Mouse (Mus musculus) MEL (cell line): ENCODE measurements around the gene Rpl37a. TPM values are rescaled to one million over a fixed set of nuclear protein-coding genes. Genes with fewer than 3 reads are reported as not detected.

Source experiments
- DNase-seq: peaks from one replicate; pipeline ENCODE4 v3.0.0; 2011; ENCODE audit warnings: low read depth, low spot score
- H3K27ac ChIP-seq: 2 replicates; pipeline ENCODE4 v1.5.1; 2012; ENCODE audit warnings: low read depth, mild to moderate bottlenecking, control low read depth, low read length, moderate library complexity; ENCODE audit not compliant: control insufficient read depth
- H3K27me3 ChIP-seq, 2 experiments: fragments of 150-350 bp in 1 of 2; sonication (generic) in 1 of 2; 2 replicates each; pipeline ENCODE4 v1.6.1; 2012; ENCODE audit warnings: low read length in 2 of 2, mild to moderate bottlenecking in 2 of 2, improper control_type of control experiment in 1 of 2, moderate library complexity in 1 of 2; ENCODE audit not compliant: insufficient read depth in 2 of 2, control insufficient read depth in 1 of 2
- H3K36me3 ChIP-seq, 2 experiments: 2 replicates each; pipeline ENCODE4 v1.6.1; 2012 to 2014; ENCODE audit warnings: low read length in 2 of 2, improper control_type of control experiment in 1 of 2, inconsistent platforms in 1 of 2, mild to moderate bottlenecking in 1 of 2; ENCODE audit not compliant: insufficient read depth in 2 of 2, control insufficient read depth in 1 of 2
- H3K4me1 ChIP-seq, 2 experiments: fragments of 150-350 bp in 1 of 2; sonication (generic) in 1 of 2; 2 replicates each; pipeline ENCODE4 v1.6.1; 2012; ENCODE audit warnings: low read length in 2 of 2, improper control_type of control experiment in 1 of 2, mild to moderate bottlenecking in 1 of 2; ENCODE audit not compliant: insufficient read depth in 2 of 2, control insufficient read depth in 1 of 2
- H3K4me3 ChIP-seq, 2 experiments: fragments of 150-350 bp in 1 of 2; sonication (generic) in 1 of 2; 2 replicates each; pipeline ENCODE4 v1.5.1; 2012; ENCODE audit warnings: low read depth in 2 of 2, low read length in 2 of 2, mild to moderate bottlenecking in 2 of 2, moderate library complexity in 2 of 2, control low read depth in 1 of 2, improper control_type of control experiment in 1 of 2; ENCODE audit not compliant: control insufficient read depth in 1 of 2, insufficient read depth in 1 of 2
- H3K79me2 ChIP-seq: 2 replicates; pipeline ENCODE4 v1.6.1; 2012; ENCODE audit warnings: mild to moderate bottlenecking, low read length, moderate library complexity; ENCODE audit not compliant: control insufficient read depth, poor library complexity, insufficient read depth
- H3K9ac ChIP-seq: 2 replicates; pipeline ENCODE4 v1.6.1; 2012; ENCODE audit warnings: low read depth, mild to moderate bottlenecking, control low read depth, low read length, moderate library complexity; ENCODE audit not compliant: control insufficient read depth, poor library complexity, severe bottlenecking
- H3K9me3 ChIP-seq: fragments of 150-350 bp; sonication (generic); replicated peaks from 2 replicates; pipeline ENCODE4 v1.6.1; 2012; ENCODE audit warnings: mild to moderate bottlenecking, low read length, improper control_type of control experiment, moderate library complexity; ENCODE audit not compliant: insufficient read depth
- CHD1 ChIP-seq: IDR thresholded peaks from 2 replicates; pipeline ENCODE4 v1.6.1; 2012; ENCODE audit warnings: low read depth, mild to moderate bottlenecking, inconsistent platforms, low read length, improper control_type of control experiment
- CHD2 ChIP-seq: IDR thresholded peaks from 2 replicates; pipeline ENCODE4 v1.6.1; 2011; ENCODE audit warnings: low read length, improper control_type of control experiment
- ELF1 ChIP-seq: IDR thresholded peaks from 2 replicates; pipeline ENCODE4 v1.6.1; 2014; ENCODE audit warnings: low read depth, mild to moderate bottlenecking, inconsistent platforms, low read length, improper control_type of control experiment, moderate library complexity
- EP300 ChIP-seq, 2 experiments: IDR thresholded peaks; 2 replicates each; pipeline ENCODE4 v1.6.1; 2011; ENCODE audit warnings: improper control_type of control experiment in 2 of 2, low read length in 2 of 2, low read depth in 1 of 2, mild to moderate bottlenecking in 1 of 2
- ETS1 ChIP-seq: IDR thresholded peaks from 2 replicates; pipeline ENCODE4 v1.6.1; 2012; ENCODE audit warnings: low read depth, mild to moderate bottlenecking, inconsistent platforms, low read length, improper control_type of control experiment, moderate library complexity
- GABPA ChIP-seq: IDR thresholded peaks from 2 replicates; pipeline ENCODE4 v1.6.1; 2012; ENCODE audit warnings: low read depth, mild to moderate bottlenecking, inconsistent platforms, low read length, improper control_type of control experiment, moderate library complexity
- GATA1 ChIP-seq: IDR thresholded peaks from 2 replicates; pipeline ENCODE4 v1.6.1; 2011; ENCODE audit warnings: low read depth, low read length, improper control_type of control experiment
- HCFC1 ChIP-seq: IDR thresholded peaks from 2 replicates; pipeline ENCODE4 v1.6.1; 2012; ENCODE audit warnings: low read depth, mild to moderate bottlenecking, inconsistent platforms, low read length, improper control_type of control experiment, moderate library complexity
- JUND ChIP-seq: IDR thresholded peaks from 2 replicates; pipeline ENCODE4 v1.6.1; 2011; ENCODE audit warnings: low read depth, mild to moderate bottlenecking, improper control_type of control experiment, low read length
- KAT2A ChIP-seq: conservative IDR thresholded peaks from 2 replicates; pipeline ENCODE4 v1.6.1; 2012; ENCODE audit warnings: low read depth, low read length, improper control_type of control experiment, inconsistent platforms
- MAZ ChIP-seq: IDR thresholded peaks from 2 replicates; pipeline ENCODE4 v1.6.1; 2012; ENCODE audit warnings: low read depth, mild to moderate bottlenecking, inconsistent platforms, low read length, improper control_type of control experiment
- MXI1 ChIP-seq: IDR thresholded peaks from 2 replicates; pipeline ENCODE4 v1.6.1; 2011; ENCODE audit warnings: mild to moderate bottlenecking, low read depth, low read length, improper control_type of control experiment
- MYC ChIP-seq: IDR thresholded peaks from 2 replicates; pipeline ENCODE4 v1.6.1; 2011; ENCODE audit warnings: low read depth, mild to moderate bottlenecking, low read length, improper control_type of control experiment, moderate library complexity
- NELFE ChIP-seq: IDR thresholded peaks from 2 replicates; pipeline ENCODE4 v1.6.1; 2011; ENCODE audit warnings: low read depth, low read length, improper control_type of control experiment
- NRF1 ChIP-seq: IDR thresholded peaks from 2 replicates; pipeline ENCODE4 v1.6.1; 2014; ENCODE audit warnings: low read depth, mild to moderate bottlenecking, inconsistent platforms, low read length, improper control_type of control experiment, moderate library complexity; ENCODE audit not compliant: poor library complexity, insufficient read depth, severe bottlenecking
- POLR2A ChIP-seq, 2 experiments: IDR thresholded peaks; 2 replicates each; pipeline ENCODE4 v1.6.1; 2011 to 2012; ENCODE audit warnings: low read length in 2 of 2, mild to moderate bottlenecking in 2 of 2, control low read depth in 1 of 2, improper control_type of control experiment in 1 of 2, low read depth in 1 of 2, moderate library complexity in 1 of 2; ENCODE audit not compliant: control insufficient read depth in 1 of 2, insufficient read depth in 1 of 2, poor library complexity in 1 of 2
- POLR2AphosphoS5 ChIP-seq: IDR thresholded peaks from 2 replicates; pipeline ENCODE4 v1.6.1; 2012; ENCODE audit warnings: low read depth, borderline replicate concordance, mild to moderate bottlenecking, inconsistent platforms, low read length, moderate library complexity, mixed read lengths
- RCOR1 ChIP-seq: IDR thresholded peaks from 2 replicates; pipeline ENCODE4 v1.6.1; 2012; ENCODE audit warnings: low read depth, mild to moderate bottlenecking, inconsistent platforms, low read length, improper control_type of control experiment
- SMC3 ChIP-seq: IDR thresholded peaks from 2 replicates; pipeline ENCODE4 v1.6.1; 2011; ENCODE audit warnings: low read depth, low read length, improper control_type of control experiment
- TCF12 ChIP-seq: IDR thresholded peaks from 2 replicates; pipeline ENCODE4 v1.6.1; 2014; ENCODE audit warnings: low read depth, mild to moderate bottlenecking, inconsistent platforms, low read length, improper control_type of control experiment, moderate library complexity
- UBTF ChIP-seq: IDR thresholded peaks from 2 replicates; pipeline ENCODE4 v1.6.1; 2012; ENCODE audit warnings: low read depth, mild to moderate bottlenecking, inconsistent platforms, low read length, improper control_type of control experiment, moderate library complexity, borderline replicate concordance; ENCODE audit not compliant: insufficient read depth
- USF1 ChIP-seq: IDR thresholded peaks from 2 replicates; pipeline ENCODE4 v1.6.1; 2014; ENCODE audit warnings: low read depth, mild to moderate bottlenecking, inconsistent platforms, low read length, improper control_type of control experiment, moderate library complexity
- USF2 ChIP-seq, 2 experiments: IDR thresholded peaks; 2 replicates each; pipeline ENCODE4 v1.6.1; 2011 to 2012; ENCODE audit warnings: improper control_type of control experiment in 2 of 2, low read length in 2 of 2, borderline replicate concordance in 1 of 2, inconsistent platforms in 1 of 2, low read depth in 1 of 2, mild to moderate bottlenecking in 1 of 2; ENCODE audit not compliant: insufficient read depth in 1 of 2
- ZMIZ1 ChIP-seq: IDR thresholded peaks from 2 replicates; pipeline ENCODE4 v1.6.1; 2012; ENCODE audit warnings: low read depth, mild to moderate bottlenecking, inconsistent platforms, low read length, improper control_type of control experiment, moderate library complexity
- ZNF384 ChIP-seq: IDR thresholded peaks from 2 replicates; pipeline ENCODE4 v1.6.1; 2012; ENCODE audit warnings: low read depth, mild to moderate bottlenecking, inconsistent platforms, low read length, improper control_type of control experiment
- polyA plus RNA-seq, 2 experiments: library from polyadenylated mRNA; stranded (reverse) in 1 of 2; unstranded in 1 of 2; fragments of >175 nt in 1 of 2; fragments of >200 nt in 1 of 2; gene quantifications; 2 replicates each; pipeline versions ENCODE4 v1.2.1 to v1.2.4; 2012; ENCODE audit warnings: low replicate concordance in 2 of 2, low read depth in 1 of 2; ENCODE audit not compliant: insufficient read length in 2 of 2, insufficient read depth in 1 of 2, missing spikeins in 1 of 2
- total RNA-seq: library from RNA; depleted of rRNA; stranded (reverse); fragments of 300-350 nt; gene quantifications from 2 replicates; pipeline ENCODE4 v1.2.3, GENCODE M21; 2012

The Rpl37a gene
- total and polyA plus RNA-seq, 3 experiments, result 1,104 to 4,601 (median 2,623) TPM

DNA sequence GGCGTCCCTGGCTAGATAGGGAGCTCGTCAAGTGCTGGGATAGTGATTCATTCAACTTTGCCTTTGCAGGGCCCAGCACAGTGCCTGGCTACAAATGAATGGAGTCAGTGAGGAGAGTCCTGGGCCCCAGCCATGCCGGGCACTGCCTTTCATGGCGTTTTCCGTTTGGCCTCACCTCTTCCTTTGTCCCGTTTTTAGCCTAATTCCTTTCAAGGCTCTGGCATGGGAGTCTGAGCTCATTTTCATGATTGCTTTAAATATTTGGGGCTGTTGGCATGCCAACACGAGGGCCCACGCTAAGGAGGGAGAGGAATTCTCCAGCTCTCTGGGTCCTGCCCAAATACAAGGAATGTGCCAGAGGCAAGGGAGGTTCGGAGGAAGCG is 28.6 kb downstream of the Rpl37a start:
- Histone ChIP-seq H3K4me1 (no peaks in the 10 kb centered on the region), H3K4me3 (no peak overlapping the region), H3K79me2 (no peaks in the 10 kb centered on the region), H3K27ac (no peak overlapping the region), H3K9me3 (no peaks in the 10 kb centered on the region), H3K36me3 (no peaks in the 10 kb centered on the region), H3K27me3 (no peaks in the 10 kb centered on the region), H3K9ac (no peak overlapping the region)
- DNase-seq, result no peak
- no peak for TF ChIP-seq ZMIZ1
- TF ChIP-seq HCFC1, result no peak
- no peak for TF ChIP-seq NRF1
- TF ChIP-seq SMC3, result no peak
- TF ChIP-seq MXI1, result no peak
- no peak for TF ChIP-seq ZNF384

DNA sequence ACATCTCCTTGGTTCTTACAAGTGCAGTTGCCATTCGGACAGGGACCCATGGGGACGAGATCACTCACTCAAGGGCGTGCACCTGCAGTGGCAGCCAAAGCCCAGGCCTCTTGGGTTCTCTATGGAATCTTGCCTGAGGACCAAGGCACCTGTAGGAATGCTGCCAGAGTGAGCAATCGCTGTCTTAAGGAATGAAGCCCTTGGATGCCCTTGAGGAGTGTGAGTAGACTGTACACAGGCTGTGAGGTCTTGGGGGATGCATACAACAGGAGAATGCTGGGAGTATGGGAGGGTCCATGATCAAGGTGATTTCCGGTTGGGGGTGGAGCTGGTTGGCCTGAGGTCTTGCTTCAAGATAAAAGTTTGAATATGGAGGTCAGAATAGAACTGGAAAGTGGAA is 30.3 kb downstream of the Rpl37a start:
- Histone ChIP-seq H3K4me1 (no peaks in the 10 kb centered on the region), H3K4me3 (no peak overlapping the region), H3K9ac (no peak overlapping the region), H3K9me3 (no peaks in the 10 kb centered on the region), H3K79me2 (no peaks in the 10 kb centered on the region), H3K27ac (no peak overlapping the region), H3K27me3 (no peaks in the 10 kb centered on the region), H3K36me3 (no peaks in the 10 kb centered on the region)
- TF ChIP-seq USF1 (no peak), ZMIZ1 (no peak), TCF12 (no peak), EP300 (IDR thresholded peaks at IDR 0.05; ENCODE audit: low read depth in 1 of 2, low read length in 2 of 2) (no peak), NELFE (no peak), HCFC1 (no peak), NRF1 (no peak), ETS1 (no peak), JUND (no peak), GABPA (no peak), CHD2 (no peak), POLR2A (IDR thresholded peaks at IDR 0.05; ENCODE audit: control insufficient read depth in 1 of 2, insufficient read depth in 1 of 2, low read depth in 1 of 2, low read length in 2 of 2, poor library complexity in 1 of 2) (no peak)
- no peak for DNase-seq

DNA sequence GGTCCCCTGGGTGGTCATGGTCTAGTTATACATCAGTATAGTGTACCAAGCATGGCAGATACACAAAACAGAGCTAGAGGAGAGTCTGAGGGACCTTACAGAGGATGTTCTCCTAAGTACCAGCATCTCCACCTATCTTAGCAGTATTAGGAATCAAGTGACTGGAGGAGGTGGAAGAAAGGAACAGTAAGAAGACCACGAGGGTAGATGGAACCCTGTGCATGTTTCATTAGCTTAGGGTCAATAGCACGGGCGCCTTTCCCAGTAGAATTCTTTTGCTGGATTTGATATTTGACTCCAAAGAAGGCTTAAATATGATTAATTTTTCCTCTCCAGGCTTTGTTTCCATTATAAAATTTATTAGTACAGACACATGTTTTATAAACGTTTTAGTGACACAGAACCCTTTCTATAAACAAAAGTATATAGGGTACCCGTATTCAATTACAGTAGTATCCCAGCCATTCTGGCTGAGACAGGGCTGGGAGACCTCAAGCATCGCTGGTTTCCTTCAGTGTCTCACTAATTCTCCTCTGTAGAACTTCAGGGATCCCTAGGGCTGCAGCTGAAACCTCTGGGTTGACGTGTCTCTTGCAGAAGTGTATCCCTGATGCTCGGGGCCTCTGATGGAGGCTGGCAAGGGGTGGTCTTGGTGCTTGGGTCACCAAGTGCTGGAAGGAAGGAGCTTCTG is 33.9 kb downstream of the Rpl37a start:
- Histone ChIP-seq H3K27ac (no peak overlapping the region), H3K79me2 (no peaks in the 10 kb centered on the region), H3K9me3 (no peaks in the 10 kb centered on the region), H3K4me1 (no peaks in the 10 kb centered on the region), H3K36me3 (no peaks in the 10 kb centered on the region), H3K4me3 (no peak overlapping the region), H3K27me3 (no peaks in the 10 kb centered on the region), H3K9ac (no peak overlapping the region)
- TF ChIP-seq KAT2A, result no peak
- no peak for TF ChIP-seq ELF1
- no peak for TF ChIP-seq MAZ
- TF ChIP-seq ZMIZ1, result no peak
- no peak for TF ChIP-seq EP300 (IDR thresholded peaks at IDR 0.05; ENCODE audit: low read depth in 1 of 2, low read length in 2 of 2)
- no peak for TF ChIP-seq MYC
- TF ChIP-seq RCOR1, result no peak
- TF ChIP-seq GATA1, result no peak
- TF ChIP-seq MXI1, result no peak
- TF ChIP-seq POLR2A (IDR thresholded peaks at IDR 0.05; ENCODE audit: control insufficient read depth in 1 of 2, insufficient read depth in 1 of 2, low read depth in 1 of 2, low read length in 2 of 2, poor library complexity in 1 of 2), result no peak
- TF ChIP-seq POLR2AphosphoS5, result no peak
- TF ChIP-seq ETS1, result no peak
- TF ChIP-seq CHD1, result no peak
- no peak for TF ChIP-seq UBTF
- TF ChIP-seq USF2 (IDR thresholded peaks at IDR 0.05; ENCODE audit: borderline replicate concordance in 1 of 2, insufficient read depth in 1 of 2, low read depth in 1 of 2, low read length in 2 of 2), result no peak
- DNase-seq, result no peak
